Mouse (Mus musculus) embryo, embryonic 9.5 days (tissue): ENCODE measurements around the gene Arsj.

ENCODE experiments used
- DNase-seq: peaks from one replicate; pipeline ENCODE4 v3.0.0-alpha.2; 2017; ENCODE audit errors: extremely low spot score

Arsj gene

GRCm38 (mm10) chr3:126363568-126364505, at the start of gene Arsj:
Gene Arsj, plus strand, starts transcription at chr3:126363684.
- peak; percentile 48 for DNase-seq

- DNase-seq: no peak
Measured at GRCm38 (mm10) chr3:126324872-126325498, 38.5 kb upstream of the Arsj start.

- no peak for DNase-seq
Measured at GRCm38 (mm10) chr3:126325891-126326627, 37.4 kb upstream of the Arsj start.

DNA sequence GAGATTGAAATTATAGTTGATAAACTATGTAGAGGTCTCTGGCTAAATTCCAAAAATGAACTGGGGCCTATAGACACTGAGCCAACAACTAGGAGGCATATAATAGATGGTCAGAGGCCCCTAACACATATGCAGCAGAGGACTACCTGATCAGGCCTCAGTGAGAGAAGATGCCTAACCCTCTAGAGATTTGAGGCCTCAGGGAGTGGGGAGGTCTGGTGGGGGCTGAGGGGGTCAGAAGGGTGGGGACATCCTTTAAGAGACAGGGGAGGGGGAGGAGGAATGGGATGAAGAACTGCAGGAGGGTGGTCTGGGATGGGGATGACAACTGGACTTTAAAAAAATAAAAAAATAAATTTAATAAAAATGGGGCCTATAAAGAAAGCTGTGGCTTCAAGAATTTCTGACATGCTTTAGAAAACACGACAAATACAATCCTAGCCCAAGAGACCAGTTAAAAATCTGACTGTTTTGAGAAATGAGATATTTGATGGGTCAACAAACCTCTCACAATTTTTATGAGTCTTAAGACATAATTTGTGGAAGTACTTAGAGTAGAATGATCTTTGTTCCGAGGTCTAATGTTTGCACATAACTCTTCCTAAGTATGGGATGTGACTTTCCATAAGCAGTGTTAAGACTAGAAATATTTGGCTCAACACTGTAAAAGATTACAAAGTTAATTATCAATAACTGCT, 36.7 kb upstream of the Arsj start:
- DNase-seq: no peak

DNA sequence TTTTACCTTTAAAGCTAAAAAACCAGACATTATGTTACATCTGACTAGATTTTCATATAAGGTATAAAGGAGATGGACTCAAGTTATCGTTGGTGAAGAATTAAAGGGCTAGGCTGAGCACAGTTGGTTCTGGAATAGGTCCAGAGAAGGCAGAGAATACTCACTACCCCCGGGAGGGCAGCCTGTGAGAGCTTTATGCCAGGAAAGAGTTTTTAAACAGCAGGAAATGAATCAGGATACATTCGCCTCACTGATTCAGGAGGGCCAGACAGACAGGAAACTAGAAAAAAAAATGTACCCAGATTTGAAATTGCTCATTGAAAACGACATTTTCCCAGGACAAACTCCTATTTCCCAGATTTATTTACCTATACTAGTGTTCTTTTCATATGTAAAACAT, 28.2 kb upstream of the Arsj start:
- DNase-seq: no peak

GRCm38 (mm10) chr3:126344745-126345144, 18.7 kb upstream of the Arsj start:
- no peak for DNase-seq

DNA sequence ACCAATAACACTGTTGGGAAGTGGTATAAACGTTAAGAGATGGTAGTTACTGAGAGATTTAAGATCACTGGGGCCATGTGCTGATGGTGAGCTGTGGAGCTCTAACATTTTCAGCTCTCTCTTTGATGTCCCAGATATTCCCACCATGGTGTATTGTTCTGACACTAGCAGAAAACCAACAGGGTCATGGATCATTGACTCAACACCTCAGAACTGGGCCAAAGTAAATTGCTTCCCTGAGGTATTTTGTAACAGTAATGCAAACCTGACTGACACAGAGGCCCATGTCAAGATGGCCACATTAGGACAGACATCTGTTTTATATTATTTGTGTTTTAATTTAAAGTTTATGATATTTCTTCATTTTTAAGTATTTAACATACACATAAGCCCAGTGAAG, 3.7 kb upstream of the Arsj start:
- DNase-seq: no peak

DNA sequence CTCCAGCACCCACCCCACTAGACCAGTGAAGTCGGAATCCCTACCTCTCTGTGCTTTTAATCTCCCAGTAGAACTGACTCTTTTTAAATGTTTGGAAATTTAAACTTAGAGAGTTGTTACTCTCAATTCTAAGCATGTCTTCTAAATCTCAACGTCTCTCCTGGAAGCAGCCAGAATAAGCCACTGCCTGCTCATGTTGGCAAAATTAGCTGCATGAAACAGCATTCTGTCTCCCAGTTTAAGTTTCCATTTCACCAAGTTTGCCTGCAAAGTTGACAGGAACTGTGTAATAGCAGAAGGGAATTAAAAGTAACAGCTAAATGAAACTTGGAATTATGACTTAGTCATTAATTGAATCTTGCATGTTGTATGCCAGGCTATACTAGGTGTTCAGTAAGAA, 1.1 kb upstream of the Arsj start:
- DNase-seq: no peak

- DNase-seq: no peak
Measured at GRCm38 (mm10) chr3:126362931-126363525, 456 bp upstream of the Arsj start.

DNA sequence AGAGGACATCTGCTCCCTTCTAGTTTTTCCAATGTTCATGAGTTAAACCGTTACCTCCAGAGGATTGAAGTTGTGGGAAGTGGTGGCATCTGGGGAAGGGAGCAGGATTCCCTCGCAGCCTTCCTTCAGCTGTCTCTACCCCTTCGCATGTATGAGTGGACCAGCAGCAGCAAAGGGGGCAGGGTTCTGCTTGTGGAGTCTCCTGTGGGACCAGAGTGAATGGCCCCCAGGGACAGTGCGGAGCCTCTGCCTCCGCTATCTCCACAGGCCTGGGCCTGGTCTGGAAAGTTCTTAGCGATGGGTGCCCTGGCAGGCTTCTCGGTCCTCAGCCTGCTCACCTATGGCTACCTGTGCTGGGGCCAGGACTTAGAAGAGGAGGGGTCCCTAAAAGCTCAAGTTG, 1.1 kb downstream of the Arsj start:
- no peak for DNase-seq

- no peak for DNase-seq
Measured at GRCm38 (mm10) chr3:126370571-126370970, 7.1 kb downstream of the Arsj start.

DNA sequence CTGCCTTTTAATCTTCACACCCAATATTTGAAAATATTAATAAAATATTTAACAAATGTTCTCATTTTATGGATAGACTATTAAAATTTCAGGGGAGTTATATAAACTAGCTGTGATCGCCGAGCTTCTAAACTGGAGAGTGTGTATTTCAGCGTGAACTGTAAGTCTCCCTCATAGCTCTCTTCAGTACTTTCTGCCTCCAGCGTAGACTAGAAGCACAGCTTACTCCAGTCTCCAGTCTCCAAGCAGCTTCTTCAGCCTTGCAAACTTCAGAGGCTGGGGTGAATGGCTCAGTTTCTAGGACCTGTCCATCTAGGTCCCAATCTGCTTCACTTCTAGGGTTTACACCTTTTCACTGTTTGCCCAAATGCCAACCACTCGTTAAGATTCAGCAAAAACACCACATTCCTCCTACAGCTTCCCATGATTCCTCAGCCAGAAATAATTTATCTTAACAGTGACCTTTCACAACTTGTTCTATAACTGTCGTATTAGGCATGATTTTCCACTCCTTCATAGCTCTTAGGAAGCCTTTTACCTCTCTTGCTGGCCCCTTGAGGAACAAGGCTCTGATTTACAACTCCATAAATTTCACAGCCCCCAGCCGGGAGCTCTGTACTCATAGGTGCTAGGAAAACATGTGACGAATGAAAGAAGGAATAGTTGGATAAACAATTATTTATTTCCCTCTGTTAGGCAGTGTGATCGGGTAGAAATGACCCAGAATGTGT, 9.5 kb downstream of the Arsj start:
- DNase-seq: no peak

- DNase-seq: no peak
Measured at GRCm38 (mm10) chr3:126373721-126374120, 10.2 kb downstream of the Arsj start.

- DNase-seq: no peak
Measured at GRCm38 (mm10) chr3:126379252-126379651, 15.8 kb downstream of the Arsj start.

GRCm38 (mm10) chr3:126379702-126380101, 16.2 kb downstream of the Arsj start:
- DNase-seq: no peak

DNA sequence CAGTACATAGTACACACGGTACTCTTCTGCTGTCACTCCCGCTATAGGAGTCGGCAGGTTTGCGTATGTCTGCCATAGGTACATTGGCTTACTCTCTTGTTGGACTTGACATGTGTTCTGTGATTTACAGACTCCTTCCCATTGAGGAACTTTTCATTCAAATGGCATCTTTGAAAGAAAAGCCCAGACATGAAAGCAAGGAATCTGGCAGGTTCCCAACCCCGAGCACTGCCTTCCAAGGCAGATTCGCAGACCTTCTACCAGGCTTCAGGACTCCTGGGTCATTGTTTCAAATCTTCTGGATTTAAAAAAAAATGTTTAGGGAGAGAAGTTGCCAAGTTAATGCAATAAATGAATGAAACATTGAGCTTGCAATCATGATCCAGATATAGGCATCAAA, 19.8 kb downstream of the Arsj start:
- no peak for DNase-seq

- no peak for DNase-seq
Measured at GRCm38 (mm10) chr3:126384657-126385438, 21.4 kb downstream of the Arsj start.

- no peak for DNase-seq
Measured at GRCm38 (mm10) chr3:126397451-126397850, 34.0 kb downstream of the Arsj start.

- DNase-seq: no peak
Measured at GRCm38 (mm10) chr3:126397985-126398630, 34.6 kb downstream of the Arsj start.
